Mouse (Mus musculus) hindbrain, postnatal 0 days (tissue): ENCODE results near the gene Srsf6. TPM values are rescaled to one million over a fixed set of nuclear protein-coding genes. Genes with fewer than 3 reads are reported as not detected.
A peak's percentile ranks its signal among the peaks of the same experiment; 100 is the strongest.

Experiments
- ATAC-seq: fragments of 200-750 bp; cut with Nextera tagmentation; 2 replicates; pipeline ENCODE4 v1.8.0; 2017; ENCODE audit warnings: mild to moderate bottlenecking, moderate TSS enrichment, moderate library complexity
- DNase-seq: peaks from one replicate; pipeline ENCODE4 v3.0.0-alpha.2; 2015; ENCODE audit warnings: low spot score
- H3K27ac ChIP-seq: fragments of 300-500 bp; sonication (generic); 2 replicates; pipeline ENCODE4 v1.5.1; 2014; ENCODE audit warnings: mild to moderate bottlenecking
- H3K27me3 ChIP-seq: fragments of 300-500 bp; sonication (generic); 2 replicates; pipeline ENCODE4 v1.6.1; 2014; ENCODE audit warnings: low read length, mixed read lengths; ENCODE audit not compliant: insufficient read depth
- H3K36me3 ChIP-seq: fragments of 300-500 bp; sonication (generic); 2 replicates; pipeline ENCODE4 v1.6.1; 2014; ENCODE audit warnings: low read length, mixed read lengths; ENCODE audit not compliant: insufficient read depth
- H3K4me1 ChIP-seq: fragments of 300-500 bp; sonication (generic); 2 replicates; pipeline ENCODE4 v1.6.1; 2014; ENCODE audit warnings: antibody characterized with exemption, low read length, mixed read lengths; ENCODE audit not compliant: insufficient read depth
- H3K4me2 ChIP-seq: fragments of 300-500 bp; sonication (generic); 2 replicates; pipeline ENCODE4 v1.6.1; 2014; ENCODE audit warnings: low read depth, mild to moderate bottlenecking, low read length, moderate library complexity, mixed read lengths
- H3K4me3 ChIP-seq: fragments of 300-500 bp; sonication (generic); 2 replicates; pipeline ENCODE4 v1.5.1; 2014; ENCODE audit warnings: low read length
- H3K9ac ChIP-seq: fragments of 300-500 bp; sonication (generic); replicated peaks from 2 replicates; pipeline ENCODE4 v1.6.1; 2014; ENCODE audit warnings: mild to moderate bottlenecking, low read length, moderate library complexity, mixed read lengths
- H3K9me3 ChIP-seq: fragments of 300-500 bp; sonication (generic); 2 replicates; pipeline ENCODE4 v1.6.1; 2016; ENCODE audit warnings: low read length, mixed read lengths
- CTCF ChIP-seq: IDR thresholded peaks from 2 replicates; pipeline ENCODE4 v1.5.1; 2016; ENCODE audit warnings: antibody characterized with exemption, control low read depth, low read depth
- WGBS: fragments of 180-500 bp; shearing (Covaris S2); extraction: QIAGEN DNeasy Blood & Tissue Kit; methylation state at CpG from one replicate; pipeline ENCODE4 v1.1.7; 2014; 5-methylcytosine and 5-hydroxymethylcytosine counted together
- polyA plus RNA-seq: library from polyadenylated mRNA; unstranded; fragments of >200 nt; fragmentation: Nextera tagmentation; extraction: Ambion mirVana; gene quantifications from 2 replicates; pipeline ENCODE4 v1.2.1, GENCODE M21; 2015
- total RNA-seq: library from RNA; depleted of rRNA; stranded (reverse); fragments of >200 nt; gene quantifications from 2 replicates; pipeline ENCODE4 v1.2.3, GENCODE M21; 2014; rRNA removed

Srsf6 gene
- total and polyA plus RNA-seq, 2 experiments from 2014 or later: 87.2 to 124 TPM

DNA sequence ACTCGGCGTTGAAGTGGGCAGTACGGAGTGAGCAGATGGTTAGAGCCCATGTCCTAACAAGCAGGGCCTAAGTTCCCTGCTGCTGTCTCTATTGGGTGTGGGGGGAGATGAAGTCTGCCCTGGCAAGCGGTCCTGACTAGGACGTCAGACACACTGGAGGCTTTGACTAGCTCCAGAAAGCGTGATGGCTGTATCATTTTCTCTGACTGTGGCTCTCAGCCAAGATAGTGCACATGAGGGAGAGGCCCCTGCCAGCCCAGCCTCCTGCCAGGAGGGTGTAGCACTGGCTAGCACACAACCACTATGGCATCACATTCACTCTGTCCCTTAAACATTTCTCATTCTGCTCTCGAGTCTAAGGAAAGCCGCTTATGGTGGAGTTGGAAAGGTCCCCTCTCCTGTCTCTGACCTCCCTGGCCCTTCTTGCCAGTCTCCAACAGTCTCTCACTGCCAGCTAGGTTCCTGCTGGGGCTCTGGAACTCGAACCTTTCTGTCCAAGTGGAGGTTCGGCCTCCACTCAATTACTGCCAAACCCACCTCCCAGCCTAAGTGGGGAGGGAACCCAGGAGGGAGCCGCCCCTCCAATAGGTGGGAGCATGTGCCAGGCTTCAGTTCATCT is 43.9 kb downstream of the Srsf6 start:
- Histone ChIP-seq H3K27ac (no peak overlapping the region), H3K9ac (no peak overlapping the region), H3K9me3 (no peaks in the 10 kb centered on the region), H3K4me2 (no peak overlapping the region), H3K36me3 (no peaks in the 10 kb centered on the region), H3K4me3 (no peak overlapping the region), H3K27me3 (no peaks in the 10 kb centered on the region), H3K4me1 (0 out of 2 replicates have a peak, but pooled peaks cover 8% of the 10 kb centered on the region)
- peak; percentile 63 for DNase-seq
- TF ChIP-seq CTCF: no peak
- WGBS: 44% methylated on average over 11 of the region's 11 CpGs
- peak; percentile 71 for ATAC-seq

DNA sequence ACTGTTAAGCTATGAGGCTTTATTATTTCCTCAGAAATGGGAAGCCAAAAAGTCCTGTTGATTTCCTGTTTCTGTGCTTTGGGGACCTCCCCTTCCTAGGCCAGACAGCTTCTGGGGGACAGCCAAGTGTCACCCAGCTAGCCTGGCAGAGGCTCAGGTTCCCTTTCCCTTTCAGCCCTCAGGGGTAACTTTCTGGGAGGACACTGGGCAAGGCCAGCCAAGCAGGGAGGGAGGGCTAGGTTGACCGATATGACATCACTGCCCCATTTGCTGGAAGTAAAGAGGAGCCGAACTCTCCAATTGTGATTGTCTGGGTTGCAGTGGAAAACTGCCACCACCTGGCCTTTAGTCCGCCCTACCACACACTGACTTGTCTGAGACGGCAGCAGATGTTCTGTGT is 44.7 kb downstream of the Srsf6 start:
- no peak overlapping the region for H3K4me2 ChIP-seq
- 44% methylated on average over 4 of the region's 4 CpGs for WGBS
- peak; percentile 52; the same call in 1 of the 2 replicates for ATAC-seq
- H3K36me3 ChIP-seq: no peaks in the 10 kb centered on the region
- 0 out of 2 replicates have a peak, but pooled peaks cover 8% of the 10 kb centered on the region for H3K4me1 ChIP-seq
- H3K9ac ChIP-seq: no peak overlapping the region
- no peak for TF ChIP-seq CTCF
- peak; percentile 64 for DNase-seq
- no peaks in the 10 kb centered on the region for H3K9me3 ChIP-seq
- no peak overlapping the region for H3K4me3 ChIP-seq
- H3K27me3 ChIP-seq: no peaks in the 10 kb centered on the region
- H3K27ac ChIP-seq: peak overlapping the region; percentile 32; the same call in 1 of the 2 replicates

DNA sequence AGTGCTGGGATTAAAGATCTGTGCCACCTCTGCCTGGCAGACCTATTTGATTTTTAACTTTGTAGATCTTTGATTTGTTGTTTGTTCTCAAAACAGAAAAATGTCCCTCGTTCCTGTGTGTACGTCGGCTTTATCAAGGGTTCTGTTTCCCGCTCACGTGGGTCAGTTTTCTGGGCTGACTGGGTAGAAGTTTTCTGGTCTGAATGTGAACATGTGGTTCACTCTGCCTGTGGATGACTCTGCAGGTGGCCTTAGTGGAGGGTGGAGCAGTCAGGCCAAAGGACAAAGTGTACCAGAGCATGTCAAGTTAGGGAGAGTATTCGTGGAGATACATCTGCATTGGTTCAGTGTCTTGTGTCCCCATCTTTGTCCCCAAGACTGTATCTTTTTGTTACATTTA is 53.1 kb downstream of the Srsf6 start:
- Histone ChIP-seq H3K4me3 (no peak overlapping the region), H3K36me3 (no peaks in the 10 kb centered on the region), H3K9ac (no peak overlapping the region), H3K27ac (no peak overlapping the region), H3K4me1 (no peaks in the 10 kb centered on the region), H3K9me3 (no peaks in the 10 kb centered on the region), H3K27me3 (no peaks in the 10 kb centered on the region), H3K4me2 (no peak overlapping the region)
- no peak for DNase-seq
- no peak for TF ChIP-seq CTCF
- 95% methylated on average over 6 of the region's 6 CpGs for WGBS
- ATAC-seq: no peak

DNA sequence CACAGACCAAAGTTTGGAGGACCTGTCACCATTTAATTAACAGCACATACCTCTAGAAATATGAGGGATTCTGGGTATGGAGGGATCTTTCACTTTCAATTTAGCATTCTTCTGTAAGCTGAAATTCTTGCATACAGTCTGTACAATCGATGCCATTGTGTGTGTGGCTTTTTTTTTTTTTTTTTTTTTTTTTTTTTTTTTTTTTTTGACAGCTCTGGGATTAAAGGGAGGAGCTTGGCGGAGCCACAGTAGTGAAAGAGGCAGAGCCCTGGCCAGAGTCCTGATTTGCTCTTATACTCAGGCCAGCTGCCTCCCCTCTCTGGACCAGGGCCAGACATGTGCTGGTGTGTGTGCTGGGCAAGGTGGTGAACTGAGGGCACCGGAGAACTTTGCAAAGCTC is 54.6 kb downstream of the Srsf6 start:
- no peak for TF ChIP-seq CTCF
- Histone ChIP-seq H3K9me3 (no peaks in the 10 kb centered on the region), H3K27me3 (no peaks in the 10 kb centered on the region), H3K4me1 (no peaks in the 10 kb centered on the region), H3K27ac (no peak overlapping the region), H3K36me3 (no peaks in the 10 kb centered on the region), H3K4me3 (no peak overlapping the region), H3K9ac (no peak overlapping the region), H3K4me2 (no peak overlapping the region)
- ATAC-seq (peak; percentile 88), DNase-seq (peak; percentile 79)
- 32% methylated on average over 3 of the region's 3 CpGs for WGBS

Other genes with a start within 250 kb of the Srsf6 start
- gene L3mbtl1, start 11.9 kb downstream of the Srsf6 start, total RNA-seq: 10.9 and 38.4 TPM in 2 replicates
- gene L3mbtl1, start 11.9 kb downstream of the Srsf6 start, polyA plus RNA-seq: 7.5 and 8.1 TPM in 2 replicates
- gene Sgk2, start 55.8 kb downstream of the Srsf6 start, total RNA-seq: 0.07 and 0.16 TPM in 2 replicates
- 0.11 and 0.23 TPM in 2 replicates for gene Sgk2, start 55.8 kb downstream of the Srsf6 start, polyA plus RNA-seq
- 15.8 and 19.3 TPM in 2 replicates for gene Ift52, start 85.8 kb downstream of the Srsf6 start, total RNA-seq
- gene Ift52, start 85.8 kb downstream of the Srsf6 start, polyA plus RNA-seq: 31.8 and 33.0 TPM in 2 replicates
- gene Mybl2, start 123.2 kb downstream of the Srsf6 start, total RNA-seq: 3.9 and 5.2 TPM in 2 replicates
- 3.7 and 4.5 TPM in 2 replicates for gene Mybl2, start 123.2 kb downstream of the Srsf6 start, polyA plus RNA-seq
- not detected in 2 replicates for gene Gtsf1l, start 156.3 kb downstream of the Srsf6 start, total RNA-seq
- gene Gtsf1l, start 156.3 kb downstream of the Srsf6 start, polyA plus RNA-seq: not detected in 2 replicates